Mouse (Mus musculus): ENCODE data around the gene Rnf208.

- TF ChIP-seq CTCF (IDR thresholded peaks at IDR 0.05; ENCODE audit: extremely low read depth, insufficient read length, insufficient replicate concordance, low read depth, low read length) (no peak), POLR2A (IDR thresholded peaks at IDR 0.05; ENCODE audit: low read depth, low read length) (no peak)
These were observed 12.5 kb upstream of the Rnf208 start for GRCm38 (mm10) chr2:25229582-25229981.

Data from small intestine, adult 2 months (tissue).